Mouse (Mus musculus) layer of hippocampus, adult 11-12 months (tissue): ENCODE measurements around the gene Slc30a3.
"Not testable (repeated sequence)": the region's sequence is repeated elsewhere in the genome, so short reads cannot be mapped to it uniquely, and the experiment has no call there.

Experiments
- DNase-seq: peaks from one replicate; pipeline ENCODE4 v3.0.0; 2022; ENCODE audit warnings: low spot score

Slc30a3 gene

DNA sequence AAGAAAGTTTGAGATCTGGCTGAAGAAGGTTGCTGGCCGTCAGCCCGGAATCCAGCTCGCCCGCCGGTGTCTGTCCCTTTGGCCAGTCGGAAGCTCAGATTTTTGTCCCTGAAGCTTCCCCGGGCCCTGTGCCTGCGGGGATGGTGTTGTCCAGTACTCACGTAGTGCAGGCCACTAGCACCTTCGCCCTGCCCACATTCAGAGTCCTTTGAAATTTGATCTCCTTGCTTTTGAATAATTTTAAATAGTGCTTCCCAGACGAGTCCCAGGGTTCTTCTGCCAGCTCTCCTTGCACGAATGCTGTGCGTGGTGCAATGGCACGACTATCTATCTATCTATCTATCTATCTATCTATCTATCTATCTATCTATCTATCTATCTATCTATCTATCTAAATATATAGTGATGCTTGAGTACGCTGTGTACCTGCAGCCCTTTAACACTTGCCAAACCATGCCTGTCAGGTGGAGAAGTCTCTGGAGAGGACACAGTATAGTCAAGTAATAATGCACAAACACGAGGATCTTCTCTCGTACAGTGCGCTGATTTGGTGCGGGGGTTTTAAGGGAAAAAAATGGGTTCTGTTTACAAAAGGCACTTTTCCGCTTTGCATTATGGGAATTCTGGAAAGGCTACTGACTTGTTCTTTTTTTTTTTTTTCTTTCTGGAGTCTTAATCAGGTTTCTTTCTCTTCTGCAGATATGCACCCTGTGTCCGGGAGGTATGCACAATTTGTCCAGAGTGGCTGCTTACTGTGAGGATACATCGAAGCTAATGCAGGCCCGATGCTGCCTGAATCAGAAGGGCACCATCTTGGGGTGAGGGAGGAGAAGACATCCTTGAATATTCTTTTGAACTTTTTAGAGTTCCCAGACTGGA lies 59.0 kb downstream of the Slc30a3 start, which contains the start of gene Slc5a6:
TSS of gene Slc5a6 (minus strand) at position 162 of the 879 bp plus-strand sequence.
- peak; percentile 49 for DNase-seq

DNA sequence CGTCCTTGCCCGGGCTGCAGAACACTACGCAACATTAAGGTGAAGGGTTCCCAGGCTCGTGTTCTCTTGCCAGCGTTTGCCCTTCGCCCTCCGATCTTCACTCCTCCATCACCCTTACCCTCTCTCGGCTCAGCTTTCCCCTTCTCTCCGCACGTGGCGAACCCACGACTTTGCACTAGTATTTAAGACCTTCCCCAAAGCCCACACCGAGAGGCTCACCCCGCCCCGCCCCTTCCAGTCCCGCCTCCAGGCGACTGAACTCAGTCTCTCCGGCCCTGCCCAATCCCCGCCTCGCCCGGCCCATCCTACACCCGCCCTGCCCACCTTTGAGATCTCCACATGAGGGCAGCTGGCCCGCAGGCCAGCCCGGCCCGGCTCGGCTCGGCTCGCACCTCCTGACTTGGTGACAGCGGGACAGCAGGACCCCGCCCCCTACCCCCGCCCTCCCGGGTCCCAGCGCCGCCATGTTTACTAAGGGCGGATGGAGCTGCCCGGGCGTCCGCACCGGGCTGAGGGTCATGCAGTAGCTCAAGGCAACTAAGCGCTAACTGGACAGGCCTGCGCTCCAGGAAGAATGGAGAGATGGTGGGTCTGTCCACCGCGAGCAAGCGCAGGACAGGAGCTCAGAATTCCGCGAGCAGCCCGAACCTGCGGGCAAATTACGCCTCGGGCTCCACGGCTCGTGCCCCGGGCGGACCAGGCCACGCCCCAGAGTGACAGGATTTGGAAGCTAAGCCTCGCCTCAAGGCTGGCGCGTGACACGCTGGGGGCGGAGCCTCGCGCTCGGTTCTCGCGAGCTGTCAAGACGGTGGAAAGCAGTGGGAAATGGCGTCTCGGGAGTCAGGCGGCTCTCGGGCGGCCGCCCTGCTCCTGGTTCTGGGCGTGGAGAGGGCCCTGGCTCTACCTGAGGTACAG lies 59.9 kb downstream of the Slc30a3 start, which contains the start of gene Atraid:
TSS of gene Atraid (plus strand) at position 465 of the 915 bp plus-strand sequence.
- peak; percentile 99 for DNase-seq

DNA sequence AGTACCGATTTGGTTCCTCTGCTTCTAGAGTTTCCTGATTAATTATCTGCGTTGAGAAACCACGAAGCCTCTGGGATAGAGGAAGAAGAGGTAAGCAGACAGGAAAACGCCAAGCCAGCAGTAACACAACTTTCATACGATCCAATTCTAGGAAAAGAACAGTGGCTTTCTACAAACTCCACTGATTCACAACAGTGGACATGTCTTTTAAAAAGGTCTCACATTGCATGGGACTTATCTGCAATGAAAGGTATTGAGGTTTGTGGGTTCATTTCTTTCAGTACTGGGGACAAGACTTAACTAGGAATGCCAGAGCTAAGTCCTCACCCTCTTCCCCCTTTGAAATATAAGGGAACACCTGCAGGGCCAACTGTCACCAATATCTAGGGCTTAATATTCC lies 61.0 kb downstream of the Slc30a3 start:
- no peak for DNase-seq

DNA sequence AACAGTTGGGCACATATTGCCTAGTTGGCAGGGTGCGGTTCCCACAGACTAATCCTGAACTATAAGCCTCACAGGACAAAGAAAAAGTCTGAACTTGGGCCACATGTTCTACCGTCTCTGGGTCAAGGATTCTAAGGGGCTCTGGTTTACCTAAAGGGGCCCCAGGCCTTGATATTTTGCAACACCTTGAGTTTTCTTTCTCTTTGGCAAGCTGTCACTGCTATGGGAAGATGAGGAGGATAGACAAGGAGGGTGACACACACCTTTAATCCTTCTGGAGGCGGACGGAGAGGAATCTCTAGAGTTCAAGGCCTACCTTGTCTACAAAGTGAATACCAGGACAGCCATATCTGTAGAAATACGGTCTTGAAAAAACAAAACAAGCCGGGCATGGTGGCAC lies 61.6 kb downstream of the Slc30a3 start:
- DNase-seq = no peak

DNA sequence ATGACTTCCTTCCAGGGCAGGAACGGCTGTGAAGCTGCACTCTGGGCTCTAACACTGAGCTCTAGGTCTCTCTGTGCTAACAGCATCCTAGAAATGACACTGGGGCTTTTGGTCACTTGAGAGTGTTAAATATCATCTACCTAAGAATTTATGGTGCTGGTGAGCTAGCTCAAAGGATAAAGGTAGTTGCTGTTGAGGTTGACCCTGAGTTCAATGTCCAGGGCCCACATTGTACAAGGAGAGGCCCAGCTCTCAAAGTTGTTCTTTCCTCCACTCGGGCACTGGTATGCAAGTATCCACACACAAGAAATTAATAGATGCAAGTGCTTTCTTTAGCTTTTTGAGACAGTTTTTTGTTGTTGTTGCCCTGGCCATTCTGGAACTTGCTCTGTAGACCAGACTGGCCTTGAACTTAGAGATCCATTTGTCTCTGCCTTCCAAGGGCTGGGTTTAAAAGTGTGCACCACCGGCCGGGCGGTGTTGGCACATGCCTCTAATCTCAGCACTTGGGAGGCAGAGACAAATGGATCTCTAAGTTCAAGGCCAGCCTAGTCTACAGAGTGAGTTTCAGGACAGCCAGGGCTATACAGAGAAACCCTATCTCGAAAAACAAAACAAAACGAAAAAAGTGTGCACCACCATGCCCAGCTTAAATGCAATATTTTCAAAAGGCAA lies 69.7 kb downstream of the Slc30a3 start:
- DNase-seq = no peak

DNA sequence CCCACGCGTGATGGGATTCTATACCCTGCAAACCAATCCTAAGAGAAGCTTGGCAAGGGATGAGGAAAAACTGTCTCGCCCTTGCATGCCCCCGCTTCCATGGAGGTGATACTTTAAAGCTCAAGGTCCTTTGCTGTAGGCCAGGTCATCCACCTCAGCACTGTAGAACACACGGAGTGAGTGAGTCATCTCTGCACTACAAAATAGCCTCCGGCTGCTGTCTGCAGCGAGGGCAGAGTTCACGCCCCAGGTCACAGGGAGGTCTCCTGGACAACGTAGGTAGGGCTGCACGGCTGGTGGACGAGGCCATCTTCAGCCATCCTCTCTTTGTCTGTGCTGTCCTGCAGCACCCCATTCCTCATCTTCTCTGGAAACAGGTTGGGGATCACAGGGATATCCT lies 71.5 kb downstream of the Slc30a3 start:
- not testable (repeated sequence) for DNase-seq
